Mouse (Mus musculus) forebrain, embryonic 14.5 days (tissue): ENCODE measurements at regions not wholly inside any gene's neighbourhood (a gene's known extent, or its start where the extent isn't known, plus 50 kb on each side); places are given as distances from the start of the nearest gene placed in this dataset.

Source experiments
- ATAC-seq: fragments of 200-750 bp; cut with Nextera tagmentation; 2 replicates; pipeline ENCODE4 v1.8.0; 2017; ENCODE audit warnings: mild to moderate bottlenecking, moderate library complexity
- DNase-seq: peaks from one replicate; pipeline ENCODE4 v3.0.0-alpha.2; 2015; ENCODE audit warnings: low spot score
- H3K27ac ChIP-seq: fragments of 300-500 bp; sonication (generic); 2 replicates; pipeline ENCODE4 v1.5.1; 2014; ENCODE audit warnings: low read depth, mild to moderate bottlenecking, control low read depth, low read length, moderate library complexity
- H3K27me3 ChIP-seq: fragments of 300-500 bp; sonication (generic); replicated peaks from 2 replicates; pipeline ENCODE4 v1.6.1; 2014; ENCODE audit warnings: low read length, control low read depth, mixed read lengths; ENCODE audit not compliant: control insufficient read depth, insufficient read depth
- H3K36me3 ChIP-seq: fragments of 300-500 bp; sonication (generic); 2 replicates; pipeline ENCODE4 v1.6.1; 2014; ENCODE audit warnings: low read length, control low read depth; ENCODE audit not compliant: control insufficient read depth, insufficient read depth
- H3K4me1 ChIP-seq: fragments of 300-500 bp; sonication (generic); 2 replicates; pipeline ENCODE4 v1.6.1; 2014; ENCODE audit warnings: antibody characterized with exemption, low read length, control low read depth; ENCODE audit not compliant: control insufficient read depth, insufficient read depth
- H3K4me2 ChIP-seq: fragments of 300-500 bp; sonication (generic); 2 replicates; pipeline ENCODE4 v1.6.1; 2014; ENCODE audit warnings: mild to moderate bottlenecking, control low read depth, low read length
- H3K4me3 ChIP-seq: fragments of 300-500 bp; sonication (generic); 2 replicates; pipeline ENCODE4 v1.5.1; 2014; ENCODE audit warnings: low read depth, low read length, control low read depth
- H3K9ac ChIP-seq: fragments of 300-500 bp; sonication (generic); 2 replicates; pipeline ENCODE4 v1.6.1; 2014; ENCODE audit warnings: mild to moderate bottlenecking, low read length, control low read depth, moderate library complexity
- H3K9me3 ChIP-seq: fragments of 300-500 bp; sonication (generic); replicated peaks from 2 replicates; pipeline ENCODE4 v1.6.1; 2016; ENCODE audit warnings: low read length, control low read depth, mixed read lengths; ENCODE audit not compliant: control insufficient read depth
- WGBS: fragments of 180-500 bp; shearing (Covaris S2); extraction: QIAGEN DNeasy Blood & Tissue Kit; methylation state at CpG from one replicate; pipeline ENCODE4 v1.1.7; 2014; 5-methylcytosine and 5-hydroxymethylcytosine counted together

DNA sequence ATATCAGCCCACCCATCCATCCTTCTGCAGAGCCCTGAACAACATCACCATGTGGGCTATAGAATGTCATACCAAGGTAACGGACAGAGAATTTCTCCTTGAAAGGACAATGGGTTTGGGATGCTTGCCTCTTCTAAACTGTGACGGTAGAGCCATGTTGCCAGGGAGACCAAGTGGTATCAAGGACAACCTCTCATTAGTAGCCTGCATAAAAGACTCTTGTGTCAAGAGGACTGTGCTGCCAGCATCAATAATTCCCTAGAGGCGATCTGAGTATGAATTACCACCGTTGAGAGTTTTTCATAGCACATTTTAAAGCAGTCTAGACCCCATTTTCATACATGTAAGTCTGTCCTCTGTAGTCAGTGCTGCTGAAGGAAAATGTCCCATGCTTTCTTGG, 79.3 kb upstream of the Hpf1 start:
- Histone ChIP-seq H3K4me3 (no peak overlapping the region), H3K4me2 (no peak overlapping the region), H3K9ac (no peak overlapping the region), H3K4me1 (0 out of 2 replicates have a peak, but pooled peaks cover 4% of the 10 kb centered on the region), H3K27me3 (no peaks in the 10 kb centered on the region), H3K36me3 (no peaks in the 10 kb centered on the region), H3K27ac (no peak overlapping the region), H3K9me3 (no peaks in the 10 kb centered on the region)
- DNase-seq = peak; percentile 50
- ATAC-seq = peak; percentile 54; the same call in 1 of the 2 replicates
- WGBS = 8% methylated on average over 4 of the region's 4 CpGs

GRCm38 (mm10) chr8:60825676-60826442, 64.4 kb upstream of the Hpf1 start:
- WGBS = 53% methylated on average over 11 of the region's 11 CpGs
- H3K9me3 ChIP-seq = no peaks in the 10 kb centered on the region
- H3K36me3 ChIP-seq = no peaks in the 10 kb centered on the region
- no peak overlapping the region for H3K4me3 ChIP-seq
- no peak overlapping the region for H3K4me2 ChIP-seq
- ATAC-seq = no peak
- H3K27me3 ChIP-seq = no peaks in the 10 kb centered on the region
- DNase-seq = no peak
- H3K9ac ChIP-seq = no peak overlapping the region
- no peaks in the 10 kb centered on the region for H3K4me1 ChIP-seq
- no peak overlapping the region for H3K27ac ChIP-seq

DNA sequence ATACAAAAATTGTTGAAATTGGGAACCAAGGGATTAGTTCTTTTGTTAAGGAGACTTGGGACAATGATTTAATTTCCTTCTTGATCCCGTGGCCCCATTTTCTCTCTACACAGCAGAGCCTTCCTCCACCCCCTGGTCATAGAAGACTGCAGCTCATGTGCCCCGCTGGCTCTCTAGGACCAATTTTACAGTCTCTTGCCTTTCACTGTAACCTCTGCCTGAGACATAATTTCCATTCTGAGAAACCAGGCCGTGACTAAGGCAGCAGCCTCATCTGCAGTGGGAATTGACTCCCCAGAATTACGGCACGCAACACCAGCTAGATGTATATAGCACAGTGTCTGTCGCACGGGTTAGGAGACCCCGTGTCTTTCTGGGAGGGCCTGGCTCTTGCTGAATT, 63.0 kb upstream of the Hpf1 start:
- H3K4me3 ChIP-seq = no peak overlapping the region
- no peaks in the 10 kb centered on the region for H3K27me3 ChIP-seq
- H3K4me2 ChIP-seq = no peak overlapping the region
- no peak for ATAC-seq
- H3K9me3 ChIP-seq = no peaks in the 10 kb centered on the region
- no peak overlapping the region for H3K9ac ChIP-seq
- no peak overlapping the region for H3K27ac ChIP-seq
- H3K4me1 ChIP-seq = no peaks in the 10 kb centered on the region
- DNase-seq = no peak
- WGBS = 94% methylated on average over 8 of the region's 8 CpGs
- H3K36me3 ChIP-seq = no peaks in the 10 kb centered on the region

GRCm38 (mm10) chr8:60829093-60829492, 61.1 kb upstream of the Hpf1 start:
- no peaks in the 10 kb centered on the region for H3K4me1 ChIP-seq
- H3K27ac ChIP-seq = no peak overlapping the region
- H3K9ac ChIP-seq = no peak overlapping the region
- no peaks in the 10 kb centered on the region for H3K27me3 ChIP-seq
- no peaks in the 10 kb centered on the region for H3K36me3 ChIP-seq
- WGBS = 85% methylated on average over 4 of the region's 4 CpGs
- no peak overlapping the region for H3K4me3 ChIP-seq
- H3K4me2 ChIP-seq = no peak overlapping the region
- DNase-seq = no peak
- ATAC-seq = no peak
- H3K9me3 ChIP-seq = no peaks in the 10 kb centered on the region

GRCm38 (mm10) chr8:60830556-60830955, 59.7 kb upstream of the Hpf1 start:
- 83% methylated on average over 1 of the region's 1 CpGs for WGBS
- DNase-seq = no peak
- Histone ChIP-seq H3K27me3 (no peaks in the 10 kb centered on the region), H3K9me3 (no peaks in the 10 kb centered on the region), H3K27ac (no peak overlapping the region), H3K4me1 (no peaks in the 10 kb centered on the region), H3K4me2 (no peak overlapping the region), H3K36me3 (no peaks in the 10 kb centered on the region), H3K9ac (no peak overlapping the region), H3K4me3 (no peak overlapping the region)
- ATAC-seq = no peak

DNA sequence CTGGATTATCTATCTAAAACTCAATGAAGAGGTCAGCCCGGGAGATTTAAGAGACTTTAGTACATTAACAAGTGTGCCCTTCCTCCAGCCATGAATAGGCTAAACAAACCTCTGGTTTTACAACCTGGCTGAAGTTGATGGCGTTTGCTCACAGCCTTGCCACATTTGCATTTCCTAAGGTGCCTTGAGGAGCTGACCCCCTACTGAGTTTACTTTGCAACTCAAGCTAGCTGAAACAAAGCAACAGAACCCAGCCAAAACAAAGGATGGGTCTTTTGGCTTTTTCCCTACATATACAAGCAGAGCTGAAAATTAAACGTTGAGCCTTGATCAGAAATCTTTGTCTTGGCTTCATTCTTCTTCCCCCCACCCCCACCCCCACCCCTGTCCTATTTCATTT, 51.7 kb upstream of the Hpf1 start:
- WGBS = 4% methylated on average over 3 of the region's 3 CpGs
- no peaks in the 10 kb centered on the region for H3K9me3 ChIP-seq
- no peak overlapping the region for H3K4me2 ChIP-seq

More for the DNA sequence above, 51.7 kb upstream of the Hpf1 start:
- Histone ChIP-seq H3K36me3 (no peaks in the 10 kb centered on the region), H3K4me3 (no peak overlapping the region), H3K27ac (no peak overlapping the region), H3K9ac (no peak overlapping the region), H3K27me3 (no peaks in the 10 kb centered on the region), H3K4me1 (no peaks in the 10 kb centered on the region)
- no peak for DNase-seq
- no peak for ATAC-seq
